Mouse (Mus musculus): ENCODE data around the gene Tmem104. TPM values are rescaled to one million over a fixed set of nuclear protein-coding genes. Genes with fewer than 3 reads are reported as not detected.

Gene Tmem104
- polyA plus RNA-seq, 1 experiment from 2014 or later = 9.6 TPM

DNA sequence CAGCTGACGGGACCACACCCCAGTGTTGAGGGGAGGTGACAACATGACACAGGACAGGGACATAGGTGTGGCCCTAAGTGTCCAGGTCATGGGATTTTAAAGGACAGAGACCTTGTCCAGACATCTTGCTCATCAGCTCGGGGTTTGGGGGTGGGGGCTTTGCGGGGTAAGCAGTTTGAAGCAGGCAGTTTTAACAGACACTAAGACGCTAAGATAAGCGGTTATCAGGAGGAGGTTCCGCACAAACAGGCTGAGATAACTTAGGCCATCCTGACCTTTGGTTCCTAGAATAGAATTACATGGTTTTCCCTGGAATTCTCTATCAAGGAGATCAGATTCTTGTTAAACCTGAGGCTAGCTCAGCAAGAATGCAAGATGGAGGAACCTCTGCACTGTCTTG, 7.4 kb downstream of the Tmem104 start:
- no peaks in the 10 kb centered on the region for H3K9me3 ChIP-seq
- H3K36me3 ChIP-seq = peaks cover 20% of the 10 kb centered on the region
- no peak for DNase-seq (ENCODE audit: low spot score)
- H3K4me3 ChIP-seq = no peak overlapping the region
- peaks cover 2% of the 10 kb centered on the region for H3K27me3 ChIP-seq (ENCODE audit: insufficient read depth, poor library complexity, severe bottlenecking)
- 27% methylated on average over 6 of the region's 6 CpGs for WGBS
- H3K4me1 ChIP-seq = peaks cover 51% of the 10 kb centered on the region
- no peak overlapping the region for H3K27ac ChIP-seq

DNA sequence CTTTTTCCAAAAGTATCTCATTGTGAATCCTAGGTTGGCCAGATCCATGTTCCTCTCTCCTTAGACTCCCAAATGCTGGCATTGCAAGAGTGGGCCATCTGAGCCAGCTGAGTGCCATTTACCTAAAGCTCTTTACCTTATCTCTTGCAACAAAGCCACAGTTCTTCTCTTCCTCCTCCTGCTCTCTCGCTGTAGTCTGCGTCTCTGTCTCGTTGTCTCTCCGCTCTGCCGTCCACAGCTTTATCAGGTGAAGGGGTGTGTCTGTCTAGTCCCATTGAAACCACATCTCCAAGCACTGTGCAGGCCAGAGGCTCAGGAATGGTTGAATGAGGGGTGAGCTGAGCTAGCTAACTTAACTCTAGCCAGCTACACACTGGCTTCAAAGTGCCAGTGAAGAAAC, 8.6 kb downstream of the Tmem104 start:
- peaks cover 16% of the 10 kb centered on the region for H3K36me3 ChIP-seq
- H3K4me1 ChIP-seq = peaks cover 52% of the 10 kb centered on the region
- WGBS = 13% methylated on average over 5 of the region's 5 CpGs
- H3K4me3 ChIP-seq = no peak overlapping the region
- H3K27me3 ChIP-seq (ENCODE audit: insufficient read depth, poor library complexity, severe bottlenecking) = peaks cover 11% of the 10 kb centered on the region
- H3K27ac ChIP-seq = no peak overlapping the region
- DNase-seq (ENCODE audit: low spot score) = no peak
- no peaks in the 10 kb centered on the region for H3K9me3 ChIP-seq

DNA sequence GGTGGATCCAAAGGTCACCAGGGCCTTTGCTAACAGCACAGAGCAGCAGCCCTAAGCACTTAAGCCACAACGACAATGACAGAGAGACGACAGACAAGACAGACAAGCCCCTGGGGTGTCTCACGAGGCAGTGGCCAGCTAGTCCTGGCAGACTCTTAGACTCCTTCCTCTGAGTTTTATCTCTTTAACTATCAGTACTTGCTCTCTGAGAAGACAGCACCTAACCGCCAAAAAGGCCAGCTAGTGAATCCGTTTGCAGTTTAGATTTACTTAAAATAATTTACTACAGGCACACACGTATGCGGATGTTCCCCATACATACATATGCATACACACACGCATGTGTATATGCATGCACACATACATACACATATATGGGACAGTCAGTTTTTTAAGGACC, 10.3 kb downstream of the Tmem104 start:
- no peak overlapping the region for H3K4me3 ChIP-seq
- 49% methylated on average over 8 of the region's 8 CpGs for WGBS
- peaks cover 45% of the 10 kb centered on the region for H3K4me1 ChIP-seq
- H3K36me3 ChIP-seq = peaks cover 14% of the 10 kb centered on the region
- DNase-seq (ENCODE audit: low spot score) = no peak
- peaks cover 18% of the 10 kb centered on the region for H3K27me3 ChIP-seq (ENCODE audit: insufficient read depth, poor library complexity, severe bottlenecking)
- H3K9me3 ChIP-seq = no peaks in the 10 kb centered on the region
- 0 out of 2 replicates have a peak overlapping the region, but pooled peaks have one; percentile 22 for H3K27ac ChIP-seq

DNA sequence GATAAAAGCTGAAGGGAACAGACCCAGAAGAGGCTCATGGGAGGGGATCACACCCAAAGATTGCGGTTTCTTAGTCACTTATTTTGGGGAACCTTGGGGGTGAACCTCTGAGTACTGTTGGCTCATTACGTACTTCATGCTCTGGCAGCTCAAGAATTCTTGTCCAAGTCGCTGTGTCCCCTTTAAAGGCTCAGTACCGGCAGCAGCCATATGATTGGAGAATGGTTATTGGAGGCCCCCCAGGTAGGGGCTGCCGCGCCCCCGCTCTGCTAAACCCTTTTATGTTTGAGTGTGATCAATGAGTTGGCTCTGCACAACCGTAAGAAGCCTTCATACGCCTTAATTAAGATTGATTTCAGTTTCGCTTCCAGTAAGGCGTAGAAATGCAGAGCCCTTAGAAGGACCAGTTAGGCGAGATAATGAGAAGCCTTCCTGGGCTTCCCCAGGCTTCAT, 11.7 kb downstream of the Tmem104 start:
- 58% methylated on average over 12 of the region's 12 CpGs for WGBS
- Histone ChIP-seq H3K27me3 (ENCODE audit: insufficient read depth, poor library complexity, severe bottlenecking) (peaks cover 32% of the 10 kb centered on the region), H3K36me3 (peaks cover 20% of the 10 kb centered on the region), H3K27ac (no peak overlapping the region), H3K4me3 (no peak overlapping the region), H3K4me1 (peaks cover 43% of the 10 kb centered on the region), H3K9me3 (no peaks in the 10 kb centered on the region)
- DNase-seq (ENCODE audit: low spot score) = no peak

DNA sequence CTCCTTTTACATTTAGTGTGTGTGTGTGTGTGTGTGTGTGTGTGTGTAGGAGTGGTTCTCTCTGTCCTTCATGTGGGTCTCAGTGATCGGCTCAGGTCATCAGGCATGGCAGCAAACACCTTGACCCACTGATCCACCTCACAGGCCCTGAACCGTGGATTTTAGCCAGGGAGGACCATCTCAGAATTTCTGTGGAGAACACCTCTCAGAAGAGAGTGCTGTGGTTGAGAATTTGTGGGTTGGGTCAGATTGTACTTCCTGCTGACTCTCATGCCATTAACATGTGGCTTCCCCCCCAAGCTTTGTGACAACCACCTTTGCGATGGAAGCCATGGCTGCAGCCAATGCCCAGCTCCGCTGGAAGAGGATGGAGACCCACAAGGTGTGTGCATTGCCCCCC, 13.2 kb downstream of the Tmem104 start:
- no peak overlapping the region for H3K27ac ChIP-seq
- WGBS = 89% methylated on average over 4 of the region's 4 CpGs

DNA sequence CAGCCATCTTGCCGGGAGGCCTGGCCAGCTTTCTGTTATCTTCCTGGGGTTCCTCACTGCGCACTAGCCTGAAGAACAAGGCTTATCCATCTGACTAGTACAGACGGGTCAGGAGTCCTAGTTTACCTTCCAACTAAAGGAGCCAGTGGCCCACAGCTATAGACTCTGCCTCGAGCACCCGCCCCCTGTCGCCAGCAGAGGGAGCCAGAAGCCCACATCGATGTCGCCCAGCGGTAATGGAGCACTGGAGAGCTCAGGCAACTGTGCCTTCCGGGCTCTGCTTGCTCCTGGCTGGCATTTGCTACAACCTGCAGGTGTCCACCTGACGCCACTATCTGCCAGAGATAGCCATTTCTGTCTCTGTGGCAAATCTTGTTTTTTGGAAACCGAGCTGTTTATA, 15.0 kb downstream of the Tmem104 start:
- 13% methylated on average over 12 of the region's 12 CpGs for WGBS
- no peak overlapping the region for H3K4me3 ChIP-seq
- no peaks in the 10 kb centered on the region for H3K9me3 ChIP-seq
- H3K36me3 ChIP-seq = peaks cover 43% of the 10 kb centered on the region
- peaks cover 26% of the 10 kb centered on the region for H3K4me1 ChIP-seq
- DNase-seq (ENCODE audit: low spot score) = peak; percentile 91
- no peak overlapping the region for H3K27ac ChIP-seq
- peaks cover 43% of the 10 kb centered on the region for H3K27me3 ChIP-seq (ENCODE audit: insufficient read depth, poor library complexity, severe bottlenecking)

More for the DNA sequence above, 13.2 kb downstream of the Tmem104 start:
- Histone ChIP-seq H3K4me1 (peaks cover 32% of the 10 kb centered on the region), H3K27me3 (ENCODE audit: insufficient read depth, poor library complexity, severe bottlenecking) (peaks cover 32% of the 10 kb centered on the region), H3K4me3 (no peak overlapping the region), H3K9me3 (no peaks in the 10 kb centered on the region), H3K36me3 (peaks cover 26% of the 10 kb centered on the region)
- DNase-seq (ENCODE audit: low spot score) = no peak

DNA sequence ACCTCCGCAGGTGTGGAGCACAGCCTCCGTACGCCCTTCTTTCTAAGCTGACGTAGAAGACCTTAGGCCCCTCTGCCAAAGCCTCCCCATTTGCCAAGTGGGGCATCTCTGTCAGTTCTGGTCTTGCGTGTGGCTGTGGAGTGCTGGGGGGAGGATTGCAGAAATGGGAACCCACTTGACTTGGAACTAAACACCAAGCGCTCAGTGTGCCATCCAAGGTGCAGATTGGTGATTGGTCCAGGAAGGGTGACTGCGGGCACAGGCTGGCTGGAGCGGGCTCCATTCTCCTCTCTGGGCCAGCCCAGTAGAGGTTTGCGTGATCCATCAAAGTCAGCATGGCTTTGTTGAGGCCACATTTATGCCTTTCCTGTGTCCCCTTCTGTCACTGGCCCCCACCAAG, 15.5 kb downstream of the Tmem104 start:
- H3K4me3 ChIP-seq = no peak overlapping the region
- peaks cover 43% of the 10 kb centered on the region for H3K27me3 ChIP-seq (ENCODE audit: insufficient read depth, poor library complexity, severe bottlenecking)
- H3K9me3 ChIP-seq = no peaks in the 10 kb centered on the region
- H3K27ac ChIP-seq = no peak overlapping the region
- H3K4me1 ChIP-seq = peaks cover 23% of the 10 kb centered on the region; the same call in 1 of the 2 replicates
- no peak for DNase-seq (ENCODE audit: low spot score)
- peaks cover 43% of the 10 kb centered on the region for H3K36me3 ChIP-seq
- 92% methylated on average over 9 of the region's 9 CpGs for WGBS

DNA sequence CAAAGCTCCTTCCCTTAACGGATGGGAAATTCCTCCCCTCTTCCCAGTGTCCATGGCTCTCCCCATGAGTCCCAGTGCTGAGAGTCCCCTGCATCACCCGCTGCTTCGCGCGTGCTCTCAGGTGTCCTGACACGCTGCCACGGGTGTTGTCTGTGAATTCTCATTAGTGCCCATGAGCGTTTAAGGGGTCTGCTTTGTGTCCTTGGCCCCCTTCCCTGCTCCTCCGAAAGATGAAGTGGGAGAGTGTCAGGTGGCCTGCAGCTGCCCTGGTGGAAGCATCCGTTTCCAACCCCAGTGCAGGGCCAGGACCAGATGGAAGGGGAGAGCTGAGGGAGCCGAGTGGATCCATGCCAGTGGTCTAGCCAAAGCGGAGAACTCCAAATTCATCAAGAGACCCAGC, 20.8 kb downstream of the Tmem104 start:
- peaks cover 55% of the 10 kb centered on the region for H3K4me1 ChIP-seq
- no peak for DNase-seq (ENCODE audit: low spot score)
- H3K9me3 ChIP-seq = no peaks in the 10 kb centered on the region
- H3K4me3 ChIP-seq = no peak overlapping the region
- peaks cover 19% of the 10 kb centered on the region for H3K27me3 ChIP-seq (ENCODE audit: insufficient read depth, poor library complexity, severe bottlenecking)
- WGBS = 84% methylated on average over 12 of the region's 12 CpGs
- H3K36me3 ChIP-seq = peaks cover 33% of the 10 kb centered on the region
- no peak overlapping the region for H3K27ac ChIP-seq

DNA sequence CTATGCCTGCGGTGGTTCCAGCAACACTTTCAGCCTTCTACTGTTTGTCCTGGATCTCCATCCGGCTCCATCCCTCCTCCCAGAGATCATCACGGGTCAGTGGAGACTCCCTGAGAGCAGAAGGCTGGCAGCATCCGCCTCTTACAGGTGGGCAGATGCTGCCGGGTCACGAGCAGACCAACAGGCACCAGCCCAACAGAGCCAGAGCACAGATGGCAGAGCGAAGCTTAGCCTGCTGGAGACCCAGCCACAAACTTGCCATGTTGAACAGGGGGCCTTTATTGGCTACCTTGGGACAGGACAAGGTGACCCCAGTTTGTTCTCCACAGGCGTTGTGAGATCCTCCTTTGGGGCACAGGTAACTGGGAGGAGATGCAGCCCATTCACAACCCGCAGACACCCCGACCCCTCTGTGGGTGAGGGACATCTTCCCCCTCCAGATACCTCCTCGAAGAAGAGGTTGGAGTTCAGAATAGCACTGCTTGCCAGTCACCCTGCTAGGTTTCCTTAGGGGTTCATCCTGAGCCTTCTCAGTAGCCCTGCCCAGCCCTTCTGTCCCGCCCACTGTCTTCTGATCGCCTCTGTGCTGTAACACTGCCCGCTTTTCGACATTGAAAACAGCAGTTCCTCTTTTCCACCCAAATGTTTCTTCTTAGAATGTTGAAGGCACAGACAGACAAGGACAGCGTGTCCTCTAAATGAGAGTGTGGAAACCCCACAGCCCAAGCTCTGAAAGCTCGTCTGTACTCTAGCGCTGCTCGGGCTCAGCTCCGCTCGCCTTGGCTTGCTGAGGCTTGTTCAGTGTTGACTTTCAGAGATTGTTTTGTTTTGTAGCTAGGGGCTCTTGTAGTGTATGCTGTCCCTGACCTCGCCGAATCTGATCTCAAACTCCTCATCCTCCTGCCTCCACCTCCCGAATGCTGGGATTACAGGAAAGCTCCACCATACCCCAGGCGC, 21.8 kb downstream of the Tmem104 start:
- H3K27me3 ChIP-seq (ENCODE audit: insufficient read depth, poor library complexity, severe bottlenecking) = peaks cover 19% of the 10 kb centered on the region
- 79% methylated on average over 25 of the region's 25 CpGs for WGBS
- H3K36me3 ChIP-seq = peaks cover 30% of the 10 kb centered on the region
- no peaks in the 10 kb centered on the region for H3K9me3 ChIP-seq
- no peak overlapping the region for H3K4me3 ChIP-seq
- DNase-seq (ENCODE audit: low spot score) = no peak
- peaks cover 61% of the 10 kb centered on the region for H3K4me1 ChIP-seq
- H3K27ac ChIP-seq = peak overlapping the region; percentile 24; the same call in 1 of the 2 replicates

DNA sequence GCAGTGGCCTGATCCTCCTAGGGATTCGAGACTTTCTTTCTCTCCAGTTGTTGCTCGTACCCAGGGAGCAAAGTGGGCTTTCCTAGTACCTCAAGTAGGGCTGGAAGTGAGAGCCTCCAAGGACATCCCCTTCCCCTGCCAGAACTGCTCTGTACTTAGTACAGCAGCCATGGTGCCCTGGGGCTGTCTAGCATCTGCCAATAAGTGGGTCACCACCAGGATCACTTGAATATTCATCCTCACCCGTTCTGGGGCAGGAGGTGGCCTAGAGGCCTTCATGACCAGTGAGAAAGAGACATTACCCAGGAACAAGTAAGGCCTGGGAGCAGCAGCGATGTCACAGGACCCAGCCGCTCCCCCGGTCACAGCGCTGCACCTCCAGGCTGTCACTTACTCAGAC, 22.7 kb downstream of the Tmem104 start:
- peaks cover 20% of the 10 kb centered on the region for H3K27me3 ChIP-seq (ENCODE audit: insufficient read depth, poor library complexity, severe bottlenecking)
- 80% methylated on average over 7 of the region's 7 CpGs for WGBS
- peaks cover 28% of the 10 kb centered on the region for H3K36me3 ChIP-seq
- no peak overlapping the region for H3K4me3 ChIP-seq
- no peak for DNase-seq (ENCODE audit: low spot score)
- peaks cover 68% of the 10 kb centered on the region for H3K4me1 ChIP-seq
- peak overlapping the region; percentile 24 for H3K27ac ChIP-seq
- H3K9me3 ChIP-seq = no peaks in the 10 kb centered on the region

DNA sequence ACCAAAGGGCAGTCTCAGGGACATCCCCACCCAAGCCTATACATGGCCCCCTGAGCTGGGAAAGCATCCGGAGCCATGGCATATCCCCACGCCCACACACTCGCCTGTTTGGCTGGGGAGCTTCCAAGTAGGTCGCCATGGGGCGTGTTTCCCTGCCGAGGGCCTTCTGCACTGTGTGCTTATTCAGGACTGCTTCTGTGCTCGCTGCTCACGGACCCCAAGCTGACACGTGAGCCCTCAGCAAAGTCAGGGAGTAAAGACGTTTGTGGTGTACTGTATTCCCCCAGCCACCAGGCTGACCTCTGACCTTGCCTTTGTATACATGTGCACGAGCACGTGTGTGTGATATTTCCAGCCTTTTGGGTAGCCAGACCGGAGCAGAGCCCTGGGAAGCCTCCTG, 24.8 kb downstream of the Tmem104 start:
- DNase-seq (ENCODE audit: low spot score) = no peak
- Histone ChIP-seq H3K36me3 (peaks cover 9% of the 10 kb centered on the region; the same call in 1 of the 2 replicates), H3K27me3 (ENCODE audit: insufficient read depth, poor library complexity, severe bottlenecking) (peaks cover 14% of the 10 kb centered on the region), H3K27ac (0 out of 2 replicates have a peak overlapping the region, but pooled peaks have one; percentile 24), H3K4me3 (no peak overlapping the region), H3K9me3 (no peaks in the 10 kb centered on the region), H3K4me1 (peaks cover 68% of the 10 kb centered on the region)
- 55% methylated on average over 13 of the region's 13 CpGs for WGBS

DNA sequence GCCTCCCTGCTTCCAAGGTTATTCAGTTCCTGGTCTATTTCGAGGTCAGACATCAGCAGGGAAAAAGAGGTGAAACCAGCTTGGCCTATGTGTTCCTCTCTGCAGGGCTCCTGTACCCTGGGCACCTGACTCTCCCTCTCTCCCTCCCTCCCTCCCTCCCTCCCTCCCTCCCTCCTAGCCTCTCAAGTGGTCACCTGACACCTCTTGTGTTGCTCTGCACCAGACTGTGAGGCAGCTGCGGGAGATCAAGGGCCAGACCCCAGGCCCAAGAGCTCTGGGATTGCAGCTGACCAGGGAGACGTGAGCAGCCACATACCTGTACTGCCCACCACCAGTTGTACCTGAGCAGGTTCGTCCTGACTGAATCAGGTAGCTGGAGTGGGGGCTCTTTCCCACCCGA, 27.8 kb downstream of the Tmem104 start:
- Histone ChIP-seq H3K36me3 (no peaks in the 10 kb centered on the region), H3K27ac (peak overlapping the region; percentile 77), H3K9me3 (no peaks in the 10 kb centered on the region), H3K4me3 (no peak overlapping the region), H3K27me3 (ENCODE audit: insufficient read depth, poor library complexity, severe bottlenecking) (peaks cover 13% of the 10 kb centered on the region), H3K4me1 (peaks cover 77% of the 10 kb centered on the region)
- DNase-seq (ENCODE audit: low spot score) = no peak
- 26% methylated on average over 5 of the region's 5 CpGs for whole genome bisulfite sequencing
